Mouse (Mus musculus): ENCODE results near the gene Lhx3. TPM values are rescaled to one million over a fixed set of nuclear protein-coding genes. Genes with fewer than 3 reads are reported as not detected.

Gene Lhx3
- polyA plus RNA-seq, 1 experiment from 2014 or later, result 0.10 TPM

- Histone ChIP-seq H3K4me1 (replicated peaks; ENCODE audit: control insufficient read depth, insufficient read depth, low read length) (no peaks in the 10 kb centered on the region), H3K4me3 (ENCODE audit: low read depth, low read length) (no peak overlapping the region), H3K36me3 (ENCODE audit: control insufficient read depth, insufficient read depth) (no peaks in the 10 kb centered on the region), H3K4me2 (replicated peaks; ENCODE audit: low read depth) (no peak overlapping the region), H3K27ac (ENCODE audit: low read depth, low read length) (no peak overlapping the region), H3K9me3 (ENCODE audit: control insufficient read depth) (no peaks in the 10 kb centered on the region), H3K27me3 (replicated peaks; ENCODE audit: control insufficient read depth, insufficient read depth, low read length) (peaks cover 12% of the 10 kb centered on the region), H3K9ac (ENCODE audit: low read depth, low read length) (no peak overlapping the region)
- WGBS, result 45% methylated on average over 5 of the region's 5 CpGs
- TF ChIP-seq CTCF (IDR thresholded peaks at IDR 0.05; ENCODE audit: low read depth), result no peak
- peak; percentile 50; the same call in 1 of the 2 replicates for ATAC-seq
Observed at GRCm38 (mm10) chr2:26188517-26188916, 19.6 kb downstream of the Lhx3 start.

DNA sequence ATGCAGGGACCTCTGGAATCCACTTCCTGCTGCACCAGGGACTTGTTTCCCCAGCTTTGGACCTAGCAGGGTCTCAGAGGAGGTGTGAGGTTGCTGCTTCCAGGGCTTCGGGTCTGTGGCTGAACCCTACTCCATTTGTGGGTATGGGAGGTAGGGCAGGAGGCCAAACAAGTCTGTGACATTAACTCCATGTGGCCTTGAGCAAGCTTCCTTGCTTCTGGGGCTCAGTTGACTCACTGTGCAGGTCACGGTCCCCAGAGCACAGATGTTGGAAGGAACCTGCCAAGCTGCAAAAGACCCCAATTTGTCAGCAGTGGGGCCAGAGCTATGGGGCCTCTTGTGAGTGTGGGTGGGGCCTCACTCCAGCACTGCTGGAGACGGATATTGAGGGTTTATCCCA is 23.7 kb downstream of the Lhx3 start:
- WGBS, result 44% methylated on average over 3 of the region's 3 CpGs
- Histone ChIP-seq H3K27me3 (replicated peaks; ENCODE audit: control insufficient read depth, insufficient read depth, low read length) (no peaks in the 10 kb centered on the region), H3K4me1 (replicated peaks; ENCODE audit: control insufficient read depth, insufficient read depth, low read length) (no peaks in the 10 kb centered on the region), H3K4me2 (replicated peaks; ENCODE audit: low read depth) (no peak overlapping the region), H3K9ac (ENCODE audit: low read depth, low read length) (no peak overlapping the region), H3K4me3 (ENCODE audit: low read depth, low read length) (no peak overlapping the region), H3K9me3 (ENCODE audit: control insufficient read depth) (no peaks in the 10 kb centered on the region), H3K27ac (ENCODE audit: low read depth, low read length) (no peak overlapping the region), H3K36me3 (ENCODE audit: control insufficient read depth, insufficient read depth) (no peaks in the 10 kb centered on the region)
- no peak for TF ChIP-seq CTCF (IDR thresholded peaks at IDR 0.05; ENCODE audit: low read depth)
- no peak for ATAC-seq

GRCm38 (mm10) chr2:26182646-26183045 is 25.4 kb downstream of the Lhx3 start:
- H3K9ac ChIP-seq (ENCODE audit: low read depth, low read length), result no peak overlapping the region
- H3K36me3 ChIP-seq (ENCODE audit: control insufficient read depth, insufficient read depth), result no peaks in the 10 kb centered on the region
- no peaks in the 10 kb centered on the region for H3K9me3 ChIP-seq (ENCODE audit: control insufficient read depth)
- H3K27ac ChIP-seq (ENCODE audit: low read depth, low read length), result no peak overlapping the region
- no peak for ATAC-seq
- H3K4me3 ChIP-seq (ENCODE audit: low read depth, low read length), result no peak overlapping the region
- WGBS, result 22% methylated on average over 6 of the region's 6 CpGs
- no peaks in the 10 kb centered on the region for H3K4me1 ChIP-seq (replicated peaks; ENCODE audit: control insufficient read depth, insufficient read depth, low read length)
- H3K4me2 ChIP-seq (replicated peaks; ENCODE audit: low read depth), result no peak overlapping the region
- H3K27me3 ChIP-seq (replicated peaks; ENCODE audit: control insufficient read depth, insufficient read depth, low read length), result no peaks in the 10 kb centered on the region
- peak; percentile 85 for TF ChIP-seq CTCF (IDR thresholded peaks at IDR 0.05; ENCODE audit: low read depth)

GRCm38 (mm10) chr2:26177189-26177588 is 30.9 kb downstream of the Lhx3 start:
- Histone ChIP-seq H3K27ac (ENCODE audit: low read depth, low read length) (no peak overlapping the region), H3K36me3 (ENCODE audit: control insufficient read depth, insufficient read depth) (no peaks in the 10 kb centered on the region), H3K27me3 (replicated peaks; ENCODE audit: control insufficient read depth, insufficient read depth, low read length) (no peaks in the 10 kb centered on the region), H3K4me3 (ENCODE audit: low read depth, low read length) (no peak overlapping the region), H3K9me3 (ENCODE audit: control insufficient read depth) (no peaks in the 10 kb centered on the region), H3K9ac (ENCODE audit: low read depth, low read length) (no peak overlapping the region), H3K4me1 (replicated peaks; ENCODE audit: control insufficient read depth, insufficient read depth, low read length) (no peaks in the 10 kb centered on the region), H3K4me2 (replicated peaks; ENCODE audit: low read depth) (no peak overlapping the region)
- ATAC-seq, result no peak
- 33% methylated on average over 2 of the region's 2 CpGs for WGBS
- TF ChIP-seq CTCF (IDR thresholded peaks at IDR 0.05; ENCODE audit: low read depth), result no peak

DNA sequence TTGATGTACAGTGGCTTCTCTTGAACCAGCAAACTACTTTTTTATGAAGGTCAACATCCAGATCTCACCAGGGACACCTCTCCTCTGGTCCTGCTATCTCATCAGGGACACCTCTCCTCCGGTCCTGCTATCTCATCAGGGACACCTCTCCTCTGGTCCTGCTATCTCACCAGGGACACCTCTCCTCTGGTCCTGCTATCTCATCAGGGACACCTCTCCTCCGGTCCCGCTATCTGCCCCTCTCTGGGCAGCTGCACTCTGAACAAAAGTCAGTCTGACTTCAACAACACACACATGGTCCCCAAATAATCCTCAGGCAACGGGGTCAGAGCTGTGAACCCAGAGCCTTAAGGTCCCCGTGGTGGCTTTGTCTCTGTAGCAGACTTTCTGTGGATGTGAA is 31.4 kb downstream of the Lhx3 start:
- Histone ChIP-seq H3K36me3 (ENCODE audit: control insufficient read depth, insufficient read depth) (no peaks in the 10 kb centered on the region), H3K27me3 (replicated peaks; ENCODE audit: control insufficient read depth, insufficient read depth, low read length) (no peaks in the 10 kb centered on the region), H3K9me3 (ENCODE audit: control insufficient read depth) (no peaks in the 10 kb centered on the region), H3K4me2 (replicated peaks; ENCODE audit: low read depth) (no peak overlapping the region), H3K4me1 (replicated peaks; ENCODE audit: control insufficient read depth, insufficient read depth, low read length) (0 out of 2 replicates have a peak, but pooled peaks cover 3% of the 10 kb centered on the region), H3K9ac (ENCODE audit: low read depth, low read length) (no peak overlapping the region), H3K4me3 (ENCODE audit: low read depth, low read length) (no peak overlapping the region), H3K27ac (ENCODE audit: low read depth, low read length) (no peak overlapping the region)
- WGBS, result 54% methylated on average over 5 of the region's 5 CpGs
- no peak for ATAC-seq
- TF ChIP-seq CTCF (IDR thresholded peaks at IDR 0.05; ENCODE audit: low read depth), result no peak

DNA sequence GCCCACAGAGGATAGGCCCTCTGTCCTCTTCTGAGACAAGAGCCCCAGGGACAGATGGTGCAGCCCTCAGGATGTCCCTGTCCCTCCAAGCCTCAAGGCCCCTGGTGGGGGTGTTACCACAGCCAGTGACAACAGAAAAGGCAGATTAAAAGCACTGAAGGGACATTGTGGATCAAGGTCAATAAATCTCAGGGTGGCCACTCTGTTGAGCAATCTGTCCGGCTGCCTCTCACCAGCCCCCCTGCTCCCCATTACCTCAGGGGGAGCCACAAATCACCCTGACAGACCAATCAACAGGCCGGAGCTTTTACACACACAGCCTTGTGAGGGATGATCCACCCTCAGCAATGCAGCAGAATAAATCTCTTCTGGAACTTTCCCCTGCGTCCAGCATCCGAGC is 32.9 kb downstream of the Lhx3 start:
- WGBS, result 24% methylated on average over 4 of the region's 4 CpGs
- Histone ChIP-seq H3K27me3 (replicated peaks; ENCODE audit: control insufficient read depth, insufficient read depth, low read length) (no peaks in the 10 kb centered on the region), H3K27ac (ENCODE audit: low read depth, low read length) (no peak overlapping the region), H3K4me2 (replicated peaks; ENCODE audit: low read depth) (no peak overlapping the region), H3K4me3 (ENCODE audit: low read depth, low read length) (no peak overlapping the region), H3K36me3 (ENCODE audit: control insufficient read depth, insufficient read depth) (no peaks in the 10 kb centered on the region), H3K9me3 (ENCODE audit: control insufficient read depth) (no peaks in the 10 kb centered on the region), H3K4me1 (replicated peaks; ENCODE audit: control insufficient read depth, insufficient read depth, low read length) (0 out of 2 replicates have a peak, but pooled peaks cover 3% of the 10 kb centered on the region), H3K9ac (ENCODE audit: low read depth, low read length) (no peak overlapping the region)
- no peak for ATAC-seq
- TF ChIP-seq CTCF (IDR thresholded peaks at IDR 0.05; ENCODE audit: low read depth), result no peak

- no peak overlapping the region for H3K9ac ChIP-seq (ENCODE audit: low read depth, low read length)
- H3K36me3 ChIP-seq (ENCODE audit: control insufficient read depth, insufficient read depth), result no peaks in the 10 kb centered on the region
- ATAC-seq, result peak; percentile 66
- H3K27me3 ChIP-seq (replicated peaks; ENCODE audit: control insufficient read depth, insufficient read depth, low read length), result no peaks in the 10 kb centered on the region
- H3K4me2 ChIP-seq (replicated peaks; ENCODE audit: low read depth), result no peak overlapping the region
- no peak for TF ChIP-seq CTCF (IDR thresholded peaks at IDR 0.05; ENCODE audit: low read depth)
- no peak overlapping the region for H3K4me3 ChIP-seq (ENCODE audit: low read depth, low read length)
- no peak overlapping the region for H3K27ac ChIP-seq (ENCODE audit: low read depth, low read length)
- 64% methylated on average over 2 of the region's 2 CpGs for WGBS
- 0 out of 2 replicates have a peak, but pooled peaks cover 3% of the 10 kb centered on the region for H3K4me1 ChIP-seq (replicated peaks; ENCODE audit: control insufficient read depth, insufficient read depth, low read length)
- H3K9me3 ChIP-seq (ENCODE audit: control insufficient read depth), result no peaks in the 10 kb centered on the region
Observed at GRCm38 (mm10) chr2:26172166-26172565, 35.9 kb downstream of the Lhx3 start.
